Mouse (Mus musculus) G1E (cell line): Measurements from ENCODE around the gene Alpl.

ENCODE experiments used
- CTCF ChIP-seq: IDR thresholded peaks from 2 replicates; pipeline ENCODE4 v1.5.1; 2012; ENCODE audit warnings: low read depth, low read length, inconsistent platforms, mixed read lengths
- GATA1 ChIP-seq: IDR thresholded peaks from 2 replicates; pipeline ENCODE4 v1.6.1; 2012; ENCODE audit warnings: borderline replicate concordance, low read length, inconsistent platforms, mixed read lengths
- GATA2 ChIP-seq: IDR thresholded peaks from 2 replicates; pipeline ENCODE4 v1.6.1; 2012; ENCODE audit warnings: low read depth, low read length, inconsistent platforms, borderline replicate concordance
- TAL1 ChIP-seq: conservative IDR thresholded peaks from 2 replicates; pipeline ENCODE4 v1.6.1; 2012; ENCODE audit warnings: low read depth, low read length, inconsistent platforms, mixed read lengths

GRCm38 (mm10) chr4:137748726-137749125 is 47.5 kb downstream of the Alpl start:
- no peak for TF ChIP-seq CTCF
- TF ChIP-seq GATA2, result no peak
- TF ChIP-seq GATA1, result no peak
- TF ChIP-seq TAL1, result no peak
